Mouse (Mus musculus): ENCODE results near the gene Vav2.

Vav2 gene

DNA sequence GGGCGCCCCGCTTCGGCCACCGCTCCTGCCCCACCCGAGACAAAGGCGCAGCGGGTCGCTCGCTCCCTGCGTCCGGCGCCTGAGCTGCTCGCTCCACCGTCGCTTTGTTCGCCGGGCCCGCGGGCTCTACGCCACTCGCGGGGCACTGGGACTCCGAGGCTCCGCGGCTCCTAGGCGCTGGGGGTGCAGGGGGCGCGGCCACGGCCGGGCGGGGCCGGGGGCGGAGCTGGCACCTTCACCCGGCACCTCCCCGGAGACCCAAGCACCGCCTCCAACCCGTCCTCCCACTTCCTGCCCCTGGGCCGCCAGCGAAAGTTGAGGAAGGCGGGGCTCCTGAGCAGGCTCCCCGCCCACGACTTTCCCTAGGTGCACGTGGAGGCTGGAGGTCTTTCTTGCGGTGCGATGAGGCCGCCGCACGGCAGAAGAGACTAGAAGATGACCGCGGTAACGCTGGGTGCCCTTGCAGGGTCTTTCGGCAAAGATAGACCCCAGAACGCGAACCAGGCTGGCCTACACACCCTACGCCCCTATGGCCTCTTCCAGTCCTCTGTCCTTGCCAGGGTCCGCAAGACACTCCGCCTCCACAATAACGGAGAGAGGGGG is at the start of gene Vav2:
Vav2 (minus strand) TSS at position 179 of the 603 bp plus-strand sequence.
- DNase-seq = peak; percentile 97

DNA sequence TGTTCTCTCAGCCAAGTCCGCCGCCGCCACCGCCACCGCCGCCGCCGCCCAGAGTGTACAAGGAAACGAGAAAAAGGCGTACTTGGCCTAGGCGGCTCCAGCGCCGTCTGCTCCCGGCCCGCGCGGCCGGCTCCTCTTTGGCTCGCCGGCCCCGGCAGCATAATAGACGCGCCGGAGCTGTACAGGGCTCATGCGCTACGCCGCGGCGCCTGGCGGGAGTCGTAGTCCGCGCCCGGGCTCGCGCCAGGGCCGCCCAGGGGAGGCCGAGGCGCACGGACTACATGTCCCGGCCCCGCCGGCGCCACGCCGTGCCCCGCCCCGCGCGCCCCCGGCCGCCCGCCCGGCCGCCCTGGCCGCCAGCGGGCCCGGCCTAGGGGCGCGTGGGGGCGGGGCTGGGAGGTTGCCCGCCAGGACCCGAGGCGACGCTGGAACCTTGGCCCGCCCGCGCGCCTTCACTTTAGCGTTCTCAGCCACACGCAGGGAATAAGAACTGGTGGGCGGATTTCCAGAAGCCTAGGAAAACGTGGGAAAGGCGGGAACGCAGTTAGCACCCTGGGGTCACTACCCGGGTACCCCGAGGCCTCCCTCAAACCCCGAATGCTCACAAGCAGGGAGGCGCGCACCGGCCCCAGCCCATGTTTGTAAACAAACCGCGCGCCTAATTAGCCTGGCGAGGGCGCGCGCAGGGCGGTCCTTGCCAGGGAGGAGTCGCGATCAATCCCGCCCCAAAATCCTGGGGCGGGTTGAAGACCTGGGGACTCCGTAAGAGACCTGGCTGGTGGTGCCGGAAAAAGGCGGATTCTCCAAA is 48.9 kb upstream of the Vav2 start:
- DNase-seq = peak; percentile 99

- peak; percentile 62 for DNase-seq
Measured at GRCm38 (mm10) chr2:27474621-27475484, 48.0 kb upstream of the Vav2 start.

DNA sequence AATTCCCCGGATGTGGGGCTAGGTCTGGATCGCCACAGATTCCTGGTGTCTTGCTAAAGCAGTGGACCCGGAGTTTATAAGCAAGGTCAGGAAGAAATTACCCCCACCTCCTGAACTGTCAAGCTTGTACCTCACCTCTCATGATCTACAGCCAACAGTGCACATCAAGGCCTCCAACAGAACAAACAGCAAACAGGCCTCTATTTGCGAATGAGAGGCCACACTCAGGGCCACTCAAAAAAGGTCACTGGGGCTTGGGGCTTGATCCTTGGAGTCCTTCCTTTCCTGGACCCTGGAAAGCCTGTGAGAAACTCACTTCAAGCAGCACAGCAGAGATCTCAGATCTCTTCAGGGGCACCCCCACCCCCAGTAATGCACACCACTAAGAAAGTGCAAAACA is 47.1 kb upstream of the Vav2 start:
- DNase-seq = peak; percentile 11

GRCm38 (mm10) chr2:27473061-27473765 is 46.4 kb upstream of the Vav2 start:
- DNase-seq = no peak

DNA sequence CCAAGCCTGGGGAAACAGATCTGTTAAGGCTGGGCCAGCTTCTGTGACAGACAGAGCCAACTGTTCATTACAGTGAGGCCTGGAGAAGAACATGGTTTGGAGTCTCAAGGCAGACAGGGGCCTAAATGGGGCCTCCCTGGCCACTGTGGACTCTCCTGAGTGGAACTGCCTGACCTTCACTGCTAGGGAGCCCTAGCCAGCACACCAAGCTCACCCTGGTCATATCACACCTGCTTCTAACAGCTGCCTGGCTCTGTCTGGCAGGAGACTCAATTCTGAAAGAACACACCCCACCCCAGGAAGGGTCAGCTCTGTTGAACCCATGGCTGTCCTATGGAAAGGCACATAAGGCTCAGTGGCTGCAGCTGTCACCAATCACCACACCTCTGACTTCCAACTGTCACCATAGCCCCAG is 44.3 kb upstream of the Vav2 start:
- no peak for DNase-seq

DNA sequence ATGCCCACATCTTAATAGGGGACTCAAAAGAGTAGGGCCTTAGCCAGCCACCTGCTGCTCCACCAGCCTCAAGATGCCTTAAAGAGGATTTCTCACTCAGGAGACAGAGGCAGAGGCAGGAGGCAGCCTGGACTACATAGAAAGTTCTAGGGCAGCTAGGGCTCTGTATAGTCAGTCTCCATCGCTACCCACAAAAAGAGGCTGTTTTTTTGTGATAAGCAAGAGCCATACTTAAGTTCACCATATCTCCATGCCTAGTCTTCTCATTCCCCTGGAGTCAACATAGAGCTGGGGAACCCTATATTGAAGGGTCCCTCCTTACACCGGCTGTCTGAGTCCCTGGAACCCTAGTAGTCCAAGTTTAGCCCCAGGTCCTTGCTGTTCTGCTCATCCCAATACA is 43.7 kb upstream of the Vav2 start:
- no peak for DNase-seq

GRCm38 (mm10) chr2:27469991-27470355 is 43.1 kb upstream of the Vav2 start:
- DNase-seq = no peak

DNA sequence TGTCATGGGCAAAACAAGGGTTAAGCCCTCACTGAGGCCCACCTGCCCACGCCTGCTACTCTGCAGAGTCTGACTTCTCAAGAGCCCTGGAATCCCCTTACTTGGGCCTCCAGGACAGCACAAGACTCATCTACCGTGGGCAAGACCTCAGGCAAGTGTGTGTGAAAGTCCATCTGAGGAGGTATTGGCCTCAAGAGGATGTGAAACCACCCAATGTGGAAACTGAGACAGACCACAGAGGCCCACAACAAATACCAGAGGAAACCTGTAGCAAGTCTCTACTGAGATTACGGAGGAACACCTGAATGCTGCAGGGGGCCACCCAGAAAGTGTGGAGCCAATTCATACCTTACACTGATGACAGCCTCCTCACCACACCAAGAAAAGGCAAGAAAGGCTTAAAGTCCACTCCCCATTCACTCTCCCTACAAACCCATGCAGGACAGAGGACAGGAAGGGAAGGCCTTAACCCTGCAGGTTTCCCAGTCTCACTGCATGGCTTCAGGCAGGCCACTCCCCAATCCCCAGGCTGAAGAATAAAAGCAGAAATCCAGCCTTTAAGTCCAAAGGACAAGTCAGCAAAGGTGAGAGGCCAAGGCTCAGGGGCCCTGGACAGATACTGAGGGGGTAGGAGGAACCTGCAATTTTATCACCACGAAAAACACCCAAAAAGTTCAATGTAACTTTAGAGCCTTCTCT is 42.6 kb upstream of the Vav2 start:
- no peak for DNase-seq

DNA sequence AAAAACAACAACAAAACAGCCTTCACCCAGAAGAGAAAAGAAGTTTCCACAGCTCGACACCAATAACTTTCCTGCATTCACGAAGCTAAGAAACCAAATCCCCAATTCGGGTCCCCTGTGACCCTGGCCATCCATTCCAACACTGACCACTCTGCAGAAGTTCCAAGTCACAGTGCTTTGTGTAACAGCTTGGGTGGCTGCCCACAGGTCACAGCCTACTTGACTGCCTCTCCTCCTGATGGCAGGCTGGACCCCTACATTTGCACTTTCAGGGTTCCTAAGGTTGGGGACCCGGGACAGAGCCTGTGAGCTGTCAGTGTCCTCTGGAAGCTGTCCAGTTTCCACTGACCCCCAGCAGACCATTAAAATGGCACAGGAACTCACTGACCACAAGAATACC is 36.1 kb upstream of the Vav2 start:
- no peak for DNase-seq

GRCm38 (mm10) chr2:27461881-27462660 is 35.2 kb upstream of the Vav2 start:
- DNase-seq = no peak

- no peak for DNase-seq
Measured at GRCm38 (mm10) chr2:27460651-27461050, 33.8 kb upstream of the Vav2 start.

DNA sequence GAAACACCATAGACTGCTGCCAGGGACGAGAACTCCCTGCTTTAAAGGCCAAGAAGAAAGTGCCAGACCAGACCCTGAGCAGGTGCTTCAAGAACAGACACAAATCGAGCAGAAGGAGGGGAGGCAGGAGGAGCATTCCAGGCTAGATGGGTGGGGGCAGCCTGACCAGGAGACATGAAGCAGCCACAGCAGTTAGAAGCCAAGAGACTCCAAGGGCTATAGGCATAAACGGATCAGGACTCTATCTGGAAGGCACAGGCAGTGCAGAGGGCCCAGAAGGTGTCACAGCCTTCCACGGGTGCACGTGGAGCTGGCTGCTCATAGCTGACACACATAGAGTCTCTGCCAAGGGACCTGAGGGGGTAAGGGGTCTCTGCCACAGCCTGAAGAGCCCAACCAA is 33.3 kb upstream of the Vav2 start:
- no peak for DNase-seq

DNA sequence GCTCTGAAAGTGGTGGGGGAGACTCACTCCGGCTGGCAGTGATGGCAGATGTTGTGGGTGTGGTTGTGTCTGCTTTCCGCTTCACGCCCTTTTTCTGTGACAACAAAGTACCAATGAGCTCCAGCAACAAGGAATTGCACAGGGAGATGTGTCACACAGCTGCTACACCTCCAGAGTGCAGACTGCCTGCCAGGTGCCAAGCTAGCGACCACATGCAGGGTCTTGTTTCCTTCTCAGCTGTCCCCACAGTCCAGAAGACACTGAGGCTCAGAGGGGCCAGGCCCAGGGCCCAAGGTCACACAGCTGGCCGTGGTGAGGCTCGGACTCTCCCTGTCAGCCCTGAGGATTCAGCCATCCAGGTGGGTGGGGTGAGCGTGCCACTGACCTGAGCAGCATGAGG is 32.9 kb upstream of the Vav2 start:
- DNase-seq = no peak

- DNase-seq = no peak
Measured at GRCm38 (mm10) chr2:27450226-27450625, 23.4 kb upstream of the Vav2 start.

DNA sequence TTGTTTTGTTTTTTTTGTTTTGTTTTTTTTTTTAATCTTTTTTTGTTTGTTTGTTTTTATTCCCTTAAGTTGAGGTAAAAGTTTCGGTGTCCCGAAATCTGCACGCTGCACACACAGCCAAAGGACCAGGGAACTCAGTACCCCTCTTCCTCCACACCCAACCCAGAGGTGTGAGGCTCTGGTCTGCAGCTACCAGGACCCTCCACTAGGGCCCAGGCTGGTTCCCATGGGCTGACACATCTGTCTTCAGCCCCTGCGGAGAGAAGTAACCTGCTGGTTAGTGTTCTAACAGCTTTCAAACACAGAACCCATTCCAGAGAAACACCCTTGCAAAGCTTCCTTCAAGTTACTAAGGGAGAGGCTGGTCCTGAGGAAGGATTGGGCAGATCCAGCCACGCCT is 20.9 kb upstream of the Vav2 start:
- DNase-seq = peak; percentile 35

DNA sequence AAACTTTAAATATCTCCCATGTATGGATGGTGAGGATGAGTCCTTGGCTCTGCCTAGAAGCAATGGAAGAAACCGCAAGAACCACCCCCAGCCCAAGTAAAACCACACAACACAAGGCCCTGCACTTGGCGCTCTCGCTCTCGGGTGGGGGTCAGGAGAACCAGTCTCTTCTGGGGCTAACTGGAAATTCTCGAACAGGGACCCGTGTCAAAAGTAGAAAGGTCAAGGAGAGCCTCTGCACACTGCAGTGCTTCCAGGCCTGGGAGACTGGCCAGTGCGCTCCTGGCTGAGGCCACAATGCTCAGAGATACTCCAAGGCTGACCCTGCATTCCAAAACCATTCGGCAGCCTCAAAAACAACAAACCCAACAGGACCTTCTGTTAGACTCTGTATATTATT is 20.0 kb upstream of the Vav2 start:
- DNase-seq = no peak

DNA sequence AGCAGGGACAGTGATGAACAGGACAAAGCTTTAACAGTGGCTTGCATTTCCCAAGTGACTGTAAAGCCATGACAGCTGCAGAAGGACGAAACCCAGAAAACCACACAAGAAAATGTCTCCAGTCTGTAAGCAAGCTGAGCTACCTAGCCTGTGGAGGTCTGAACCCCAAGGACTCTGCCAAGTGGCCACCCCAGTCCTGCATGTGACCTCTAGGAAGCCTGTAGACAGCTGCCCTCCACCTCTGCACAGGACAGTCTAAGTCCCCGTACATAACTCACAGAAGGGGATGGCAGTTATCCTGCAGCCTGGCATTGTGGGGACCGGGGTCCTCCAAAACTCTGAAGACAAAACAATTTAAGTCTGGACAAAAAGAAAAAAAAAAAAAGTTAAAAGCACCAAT is 19.1 kb upstream of the Vav2 start:
- DNase-seq = no peak

DNA sequence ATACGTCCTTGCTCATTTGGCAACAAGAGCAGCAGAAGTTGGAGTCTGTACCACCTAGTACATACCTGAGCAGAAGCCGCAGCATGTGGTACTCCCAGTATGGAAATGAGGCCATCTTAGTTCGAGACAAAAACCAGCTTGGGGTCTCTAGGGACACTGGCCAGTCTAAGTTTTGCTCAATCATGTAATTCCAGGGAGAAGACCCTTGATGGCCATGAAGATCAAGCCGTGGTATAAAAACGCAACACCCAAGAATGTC is 16.5 kb upstream of the Vav2 start:
- DNase-seq = no peak

DNA sequence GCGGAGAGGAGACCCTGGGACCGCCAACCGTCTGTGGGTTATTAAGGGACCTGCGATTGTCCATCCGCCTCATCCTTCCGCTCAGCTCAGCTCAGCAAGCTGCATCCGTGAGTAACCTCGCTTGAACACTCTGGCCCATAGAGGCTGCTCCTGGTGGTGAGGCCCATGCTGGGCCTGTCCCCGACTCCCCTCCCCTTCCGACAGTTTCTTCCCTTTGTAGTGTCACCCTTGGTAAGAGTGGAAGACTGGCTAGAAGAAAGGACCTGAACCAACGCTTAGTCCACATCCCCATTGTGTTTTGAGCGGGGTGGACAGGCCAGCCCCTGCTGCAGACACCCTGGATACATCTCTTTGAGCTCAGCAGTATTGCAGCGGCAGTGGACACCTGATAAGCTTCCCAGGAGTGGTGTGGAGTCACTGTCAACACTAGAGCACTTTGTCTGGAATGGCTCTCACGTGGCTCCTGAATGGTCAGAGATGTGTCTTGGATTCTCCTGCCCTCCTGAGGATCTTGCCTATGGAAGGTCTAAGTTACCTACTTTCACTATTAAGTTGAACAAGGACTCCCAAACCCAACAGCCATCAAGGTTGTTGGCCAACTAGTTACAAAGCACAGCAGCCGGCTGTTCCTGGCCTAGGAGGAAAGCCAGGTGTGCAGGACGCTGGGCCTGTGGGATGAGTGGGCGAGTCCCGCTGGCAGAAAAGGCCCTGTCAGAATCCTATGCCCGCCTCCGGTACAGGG is 16.0 kb upstream of the Vav2 start:
- DNase-seq = no peak

Data from embryo, embryonic 11 days (tissue).